10 mouse cellular contexts compared by ENCODE assay signal in the genomic region with DNA sequence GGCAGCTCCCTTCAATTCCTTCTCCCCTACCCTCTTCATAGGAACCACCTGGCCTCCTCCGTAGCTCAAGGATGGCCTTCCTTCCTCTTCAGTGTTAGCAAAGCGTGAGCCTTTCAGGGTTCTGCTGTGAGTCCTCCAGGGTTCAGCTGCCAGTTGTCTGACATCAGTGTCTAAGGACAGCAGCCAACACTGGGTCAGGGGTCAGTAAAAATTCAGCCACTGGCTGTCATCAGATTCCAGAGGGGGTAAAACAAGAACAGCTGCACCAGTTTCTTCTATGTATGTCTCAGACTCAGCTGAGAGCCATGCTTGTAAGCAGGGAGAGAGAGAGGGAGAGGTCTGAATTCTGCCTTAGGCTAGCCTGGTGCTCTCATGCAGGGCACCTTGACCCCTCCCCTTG.
DNase-seq lines count a peak whose midpoint lies in the region; ATAC-seq lines count a peak whose summit lies in the region.
"Had no signal": no experiment of that assay in that cellular context is flagged by ENCODE, and none has a peak within 500 bp of the region (broad histone marks: within the 10 kb centered on the region; RNA-seq: fewer than 3 reads in every experiment).

No protein-coding gene starts in this region.

- no peak overlapping the region for H3K27ac ChIP-seq in heart, embryonic 11.5 days (ENCODE audit: low read depth, low read length)
- H3K27ac ChIP-seq: neural tube, embryonic 12.5 days had no signal

- H3K9me3 ChIP-seq in heart, embryonic 11.5 days (replicated peaks; ENCODE audit: control insufficient read depth, low read length): no peaks in the 10 kb centered on the region
- H3K9me3 ChIP-seq: neural tube, embryonic 12.5 days had no signal

- H3K4me1 ChIP-seq in heart, embryonic 11.5 days (ENCODE audit: control insufficient read depth, insufficient read depth, low read length): peaks cover 4% of the 10 kb centered on the region

- peak; percentile 95 for DNase-seq in heart, adult 11 months
- peak; percentile 36 for DNase-seq in gastrocnemius, postnatal 10 days
- peak; percentile 39 to 40 for DNase-seq in kidney, adult 8-10 months
- peak; percentile 36 for DNase-seq in lung, postnatal 25 days (ENCODE audit: low spot score)
- DNase-seq in frontal cortex, postnatal 14 days (ENCODE audit: low spot score in 2 of 2): no peak
- no peak for DNase-seq in layer of hippocampus, adult 8-10 months (ENCODE audit: low spot score in 2 of 2)

- H3K4me3 ChIP-seq in heart, embryonic 11.5 days (ENCODE audit: low read depth, low read length): no peak overlapping the region
- H3K4me3 ChIP-seq: neural tube, embryonic 12.5 days had no signal

- 60% methylated on average over 2 of the region's 2 CpGs for WGBS in heart, embryonic 11.5 days (ENCODE audit: insufficient replicate concordance)

- no peaks in the 10 kb centered on the region for H3K36me3 ChIP-seq in heart, embryonic 11.5 days (ENCODE audit: control insufficient read depth, insufficient read depth, low read length)
- H3K36me3 ChIP-seq: neural tube, embryonic 12.5 days had no signal

- no peak overlapping the region for H3K4me2 ChIP-seq in heart, embryonic 11.5 days
- H3K4me2 ChIP-seq: neural tube, embryonic 12.5 days had no signal

- no peak for ATAC-seq in heart, embryonic 11.5 days (replicated peaks; ENCODE audit: insufficient number of reproducible peaks, low FRiP score, low TSS enrichment)
- no peak for ATAC-seq in cerebellum, adult (ENCODE audit: insufficient number of reproducible peaks, low FRiP score, low TSS enrichment)
- ATAC-seq: activated CD4-positive, CD25-positive, alpha-beta regulatory T cell, adult 4 months had no signal

- H3K9ac ChIP-seq in heart, embryonic 11.5 days (ENCODE audit: low read depth, low read length): no peak overlapping the region
- H3K9ac ChIP-seq: neural tube, embryonic 12.5 days had no signal

- no peaks in the 10 kb centered on the region for H3K27me3 ChIP-seq in heart, embryonic 11.5 days (ENCODE audit: control insufficient read depth, insufficient read depth, low read length)
- H3K27me3 ChIP-seq: neural tube, embryonic 12.5 days had no signal

Comparison
In these comparisons a context has a peak if more than half of its experiments do, and no peak if none do; other contexts are left out.
1. DNase-seq: peak in heart, adult 11 months (single experiment), gastrocnemius, postnatal 10 days (single experiment), kidney, adult 8-10 months (2 of 2) and lung, postnatal 25 days (single experiment); none in frontal cortex, postnatal 14 days (0 of 2) and layer of hippocampus, adult 8-10 months (0 of 2).